Mouse (Mus musculus) bone marrow macrophage, adult 2 months (primary cell): Measurements from ENCODE around the gene Gm6096.

Experiments
- CTCF ChIP-seq: IDR thresholded peaks from 2 replicates; pipeline ENCODE4 v1.5.1; 2012; ENCODE audit warnings: low read depth, mild to moderate bottlenecking, low read length, moderate library complexity
- POLR2A ChIP-seq: IDR thresholded peaks from 2 replicates; pipeline ENCODE4 v1.6.1; 2012; ENCODE audit warnings: mild to moderate bottlenecking, low read depth, low read length, borderline replicate concordance

- TF ChIP-seq CTCF: no peak
- TF ChIP-seq POLR2A: no peak
Observed at GRCm38 (mm10) chr7:34277656-34278055, 26.8 kb downstream of the Gm6096 start.
